Mouse (Mus musculus): Measurements from ENCODE around the gene Zfp111. TPM values are rescaled to one million over a fixed set of nuclear protein-coding genes. Genes with fewer than 3 reads are reported as not detected.

Zfp111 gene
- total and polyA plus RNA-seq, 2 experiments from 2014 or later: 2.0 to 5.9 TPM

DNA sequence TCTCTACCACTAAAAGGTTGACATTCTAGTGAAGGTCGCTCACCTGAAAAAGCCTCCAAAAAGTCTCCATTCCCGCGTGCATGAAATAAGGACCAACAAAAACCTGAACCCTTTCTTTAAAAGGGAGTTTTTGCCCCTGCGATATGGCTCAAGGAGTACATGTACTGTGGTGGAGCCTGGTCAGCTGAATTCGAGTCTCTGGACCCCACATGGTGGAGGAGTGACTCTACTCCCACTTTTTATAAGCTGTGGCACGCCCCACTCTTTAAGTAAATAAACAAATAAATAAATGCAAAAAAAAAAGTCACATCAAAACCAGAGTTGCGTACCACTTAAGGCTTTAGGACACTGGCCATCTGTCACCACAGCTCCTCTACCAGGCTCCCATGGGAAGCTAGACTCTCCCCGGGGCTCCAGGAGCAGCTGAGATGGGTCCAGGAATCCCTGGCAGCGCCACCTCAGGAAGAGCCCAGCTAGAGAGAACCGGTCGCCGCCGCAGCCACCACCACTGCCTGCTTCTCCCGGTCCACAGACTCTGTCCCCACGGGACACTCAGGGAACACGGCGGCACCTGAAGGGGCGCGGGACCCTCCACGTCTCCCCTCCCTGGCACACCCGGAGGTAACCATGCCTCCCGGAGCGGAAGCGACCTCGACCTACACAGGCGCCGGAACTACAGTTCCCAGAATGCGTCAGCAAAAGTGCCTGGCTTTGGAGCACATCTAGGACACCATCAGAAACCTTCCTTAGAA is 26.0 kb upstream of the Zfp111 start, which contains the start of gene Zfp109:
Gene Zfp109 (minus strand): TSS at position 521 of the 752 bp plus-strand sequence.
- Histone ChIP-seq H3K36me3 (ENCODE audit: insufficient read depth, low read length) (no peaks in the 10 kb centered on the region), H3K4me3 (ENCODE audit: low read length) (peak within 1 kb of the TSS; percentile 76), H3K27ac (peak within 1 kb of the TSS; percentile 38; the same call in 1 of the 2 replicates), H3K4me1 (ENCODE audit: insufficient read depth, low read length) (no peaks in the 10 kb centered on the region), H3K9ac (replicated peaks; ENCODE audit: low read length) (peak within 1 kb of the TSS; percentile 64), H3K9me3 (ENCODE audit: low read length) (no peaks in the 10 kb centered on the region), H3K27me3 (ENCODE audit: insufficient read depth, low read length) (no peaks in the 10 kb centered on the region), H3K4me2 (ENCODE audit: low read depth, low read length) (peak within 1 kb of the TSS; percentile 70)
- peak; percentile 41 for TF ChIP-seq CTCF (IDR thresholded peaks at IDR 0.05; ENCODE audit: low read depth)
- 7% methylated on average over 28 of the region's 28 CpGs for WGBS
- DNase-seq (ENCODE audit: low spot score) (peak; percentile 78), ATAC-seq (peak; percentile 89)

DNA sequence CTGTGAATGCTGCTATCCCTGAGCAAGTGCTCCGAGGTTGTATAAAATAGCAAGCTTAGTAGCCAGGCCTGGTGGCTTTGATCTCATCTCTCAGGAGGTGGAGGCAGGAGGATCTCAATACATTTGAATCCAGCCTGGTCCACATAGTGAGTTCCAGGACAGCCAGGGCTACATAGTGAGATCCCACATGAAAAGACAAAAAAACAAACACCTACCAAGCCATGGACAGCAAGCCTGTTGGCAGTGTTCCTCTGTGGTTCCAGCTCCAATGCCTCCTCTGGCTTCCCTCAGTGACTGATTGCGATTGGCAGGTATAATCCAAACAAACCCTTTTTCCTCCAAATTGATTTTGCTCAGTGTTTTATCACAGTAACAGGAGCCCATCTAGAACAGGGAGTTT is 947 bp downstream of the Zfp111 start:
- Histone ChIP-seq H3K4me3 (ENCODE audit: low read length) (no peak overlapping the region), H3K4me2 (ENCODE audit: low read depth, low read length) (no peak overlapping the region), H3K9ac (replicated peaks; ENCODE audit: low read length) (no peak overlapping the region), H3K36me3 (ENCODE audit: insufficient read depth, low read length) (no peaks in the 10 kb centered on the region), H3K27ac (no peak overlapping the region), H3K9me3 (ENCODE audit: low read length) (no peaks in the 10 kb centered on the region), H3K4me1 (ENCODE audit: insufficient read depth, low read length) (0 out of 2 replicates have a peak, but pooled peaks cover 4% of the 10 kb centered on the region), H3K27me3 (ENCODE audit: insufficient read depth, low read length) (no peaks in the 10 kb centered on the region)
- no peak for TF ChIP-seq CTCF (IDR thresholded peaks at IDR 0.05; ENCODE audit: low read depth)
- ATAC-seq (no peak), DNase-seq (ENCODE audit: low spot score) (no peak)
- 77% methylated on average over 2 of the region's 2 CpGs for WGBS

DNA sequence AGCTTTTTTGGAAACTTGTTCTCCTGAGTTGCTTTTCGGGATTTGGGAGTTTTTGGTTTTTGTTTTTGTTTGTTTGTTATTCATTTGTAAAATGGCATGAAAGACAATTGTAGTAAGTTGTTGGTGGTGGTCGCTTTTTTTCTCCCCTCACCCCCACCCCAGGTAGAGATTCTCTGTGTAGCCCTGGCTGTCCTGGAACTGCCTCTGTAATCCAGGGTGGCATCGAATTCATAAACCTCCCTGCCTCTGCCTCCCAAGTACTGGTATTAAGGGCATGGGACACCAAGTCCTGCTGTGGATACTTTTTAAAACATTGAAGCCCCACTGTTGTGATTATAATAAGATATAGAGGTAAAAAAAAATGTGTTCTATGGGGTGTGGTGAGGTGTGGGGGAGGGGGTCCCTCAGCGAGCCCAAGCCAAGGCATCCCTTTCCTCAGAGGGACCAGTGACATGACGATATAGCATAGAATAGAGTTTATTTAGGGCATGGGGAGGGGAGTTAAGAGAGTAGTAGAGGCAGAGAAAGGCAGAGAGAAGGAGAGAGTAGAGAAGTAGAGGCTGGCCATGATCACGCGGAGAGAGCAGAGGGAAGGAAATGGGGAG is 2.9 kb downstream of the Zfp111 start:
- H3K4me1 ChIP-seq (ENCODE audit: insufficient read depth, low read length): 0 out of 2 replicates have a peak, but pooled peaks cover 4% of the 10 kb centered on the region
- no peaks in the 10 kb centered on the region for H3K27me3 ChIP-seq (ENCODE audit: insufficient read depth, low read length)
- no peaks in the 10 kb centered on the region for H3K36me3 ChIP-seq (ENCODE audit: insufficient read depth, low read length)
- peak overlapping the region; percentile 77; the same call in 1 of the 2 replicates for H3K9ac ChIP-seq (replicated peaks; ENCODE audit: low read length)
- 56% methylated on average over 7 of the region's 7 CpGs for WGBS
- H3K4me3 ChIP-seq (ENCODE audit: low read length): peak overlapping the region; percentile 63
- no peak for DNase-seq (ENCODE audit: low spot score)
- peak overlapping the region; percentile 72 for H3K4me2 ChIP-seq (ENCODE audit: low read depth, low read length)
- no peaks in the 10 kb centered on the region for H3K9me3 ChIP-seq (ENCODE audit: low read length)
- peak; percentile 60; the same call in 1 of the 2 replicates for ATAC-seq
- no peak overlapping the region for H3K27ac ChIP-seq
- TF ChIP-seq CTCF (IDR thresholded peaks at IDR 0.05; ENCODE audit: low read depth): no peak

DNA sequence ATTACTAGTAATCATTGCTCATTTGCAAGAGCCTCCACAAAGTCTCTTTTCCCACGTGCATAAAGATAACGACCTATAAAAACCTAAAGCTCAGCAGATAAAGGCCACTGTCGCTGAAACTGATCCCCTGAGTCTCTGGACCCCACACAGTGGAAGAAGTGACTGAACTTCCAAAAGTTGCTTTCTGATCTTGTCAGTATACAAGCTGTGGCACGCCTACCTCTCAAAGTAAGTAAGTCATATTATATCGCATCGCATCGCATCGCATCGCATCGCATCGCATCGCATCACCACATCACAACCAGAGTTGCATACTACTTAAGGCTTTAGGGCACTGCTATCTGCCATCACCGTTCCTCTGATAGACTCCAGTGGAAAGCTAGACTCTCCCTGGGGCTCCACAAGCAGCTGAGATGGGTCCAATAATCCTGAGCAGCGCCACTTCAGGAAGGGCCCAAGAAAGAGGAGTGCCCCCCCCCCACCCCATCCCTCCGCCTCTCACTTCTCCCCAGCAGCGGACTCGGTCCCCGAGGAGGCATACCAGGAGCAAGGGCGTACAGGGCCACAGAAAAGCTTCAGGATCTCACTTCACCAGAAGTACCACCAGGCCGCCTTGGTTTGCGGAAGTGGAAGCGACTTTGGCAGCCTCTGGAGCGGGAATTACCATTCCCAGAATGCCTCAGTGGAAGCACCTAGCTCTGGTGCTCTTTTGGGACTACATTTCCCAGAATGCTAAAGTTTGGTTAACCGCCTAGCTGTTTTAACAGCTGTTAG is 3.6 kb downstream of the Zfp111 start:
- H3K27ac ChIP-seq: peak overlapping the region; percentile 74
- H3K36me3 ChIP-seq (ENCODE audit: insufficient read depth, low read length): no peaks in the 10 kb centered on the region
- ATAC-seq (peak; percentile 93), DNase-seq (ENCODE audit: low spot score) (peak; percentile 93)
- peak overlapping the region; percentile 77 for H3K9ac ChIP-seq (replicated peaks; ENCODE audit: low read length)
- 0 out of 2 replicates have a peak, but pooled peaks cover 4% of the 10 kb centered on the region for H3K4me1 ChIP-seq (ENCODE audit: insufficient read depth, low read length)
- peak; percentile 44 for TF ChIP-seq CTCF (IDR thresholded peaks at IDR 0.05; ENCODE audit: low read depth)
- H3K4me2 ChIP-seq (ENCODE audit: low read depth, low read length): peak overlapping the region; percentile 72
- WGBS: 16% methylated on average over 24 of the region's 24 CpGs
- H3K4me3 ChIP-seq (ENCODE audit: low read length): peak overlapping the region; percentile 63
- H3K27me3 ChIP-seq (ENCODE audit: insufficient read depth, low read length): no peaks in the 10 kb centered on the region
- no peaks in the 10 kb centered on the region for H3K9me3 ChIP-seq (ENCODE audit: low read length)

DNA sequence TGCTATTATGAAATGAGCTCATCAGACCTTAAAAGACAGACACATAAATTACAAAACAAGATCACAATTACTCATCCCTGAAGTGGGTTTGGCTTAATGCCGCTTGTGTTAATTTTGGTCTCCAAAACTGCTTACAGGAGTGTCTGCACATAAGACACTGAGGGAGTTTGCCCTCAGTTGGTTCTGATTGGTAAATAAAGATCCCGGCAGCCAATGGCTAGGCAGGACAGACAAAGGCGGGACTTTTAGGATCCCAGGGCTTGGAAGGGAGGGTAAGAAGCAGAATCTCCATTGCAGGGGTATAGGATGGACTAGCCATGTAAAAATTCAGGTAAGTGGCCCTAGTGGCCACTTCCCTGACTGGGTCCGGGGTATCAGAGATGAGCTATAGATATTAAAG is 14.3 kb downstream of the Zfp111 start:
- H3K27ac ChIP-seq: no peak overlapping the region
- no peak overlapping the region for H3K4me2 ChIP-seq (ENCODE audit: low read depth, low read length)
- no peak overlapping the region for H3K9ac ChIP-seq (replicated peaks; ENCODE audit: low read length)
- 96% methylated on average over 4 of the region's 4 CpGs for WGBS
- ATAC-seq (no peak), DNase-seq (ENCODE audit: low spot score) (no peak)
- no peak for TF ChIP-seq CTCF (IDR thresholded peaks at IDR 0.05; ENCODE audit: low read depth)
- H3K4me3 ChIP-seq (ENCODE audit: low read length): no peak overlapping the region
- H3K4me1 ChIP-seq (ENCODE audit: insufficient read depth, low read length): no peaks in the 10 kb centered on the region
- H3K36me3 ChIP-seq (ENCODE audit: insufficient read depth, low read length): peaks cover 23% of the 10 kb centered on the region
- H3K27me3 ChIP-seq (ENCODE audit: insufficient read depth, low read length): no peaks in the 10 kb centered on the region
- no peaks in the 10 kb centered on the region for H3K9me3 ChIP-seq (ENCODE audit: low read length)

DNA sequence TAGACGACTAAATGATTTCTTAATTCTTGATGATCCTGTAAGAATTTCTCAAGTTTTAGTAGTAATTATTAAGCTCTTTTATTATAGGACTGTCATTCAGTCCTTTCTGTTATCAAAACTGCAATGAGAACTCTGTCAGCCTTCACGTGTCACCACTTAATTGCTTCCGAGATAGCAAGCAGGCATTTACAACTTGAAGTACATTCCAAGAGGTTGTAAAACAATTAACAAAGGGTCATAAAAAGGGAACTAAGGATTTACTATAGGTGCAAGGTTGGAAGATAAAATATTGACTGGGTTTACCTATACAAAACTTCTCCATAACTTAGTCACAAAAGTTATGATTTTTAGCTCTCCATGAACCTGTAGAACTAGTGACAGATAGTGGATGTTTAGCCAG is 18.1 kb downstream of the Zfp111 start:
- Histone ChIP-seq H3K27ac (no peak overlapping the region), H3K4me2 (ENCODE audit: low read depth, low read length) (no peak overlapping the region), H3K36me3 (ENCODE audit: insufficient read depth, low read length) (peaks cover 3% of the 10 kb centered on the region), H3K9ac (replicated peaks; ENCODE audit: low read length) (no peak overlapping the region), H3K27me3 (ENCODE audit: insufficient read depth, low read length) (no peaks in the 10 kb centered on the region), H3K4me1 (ENCODE audit: insufficient read depth, low read length) (no peaks in the 10 kb centered on the region), H3K4me3 (ENCODE audit: low read length) (no peak overlapping the region), H3K9me3 (ENCODE audit: low read length) (no peaks in the 10 kb centered on the region)
- TF ChIP-seq CTCF (IDR thresholded peaks at IDR 0.05; ENCODE audit: low read depth): no peak
- 97% methylated on average over 3 of the region's 3 CpGs for WGBS
- DNase-seq (ENCODE audit: low spot score) (no peak), ATAC-seq (no peak)
